Comparison of ENCODE assay signal across 17 mouse cellular contexts in the genomic region with DNA sequence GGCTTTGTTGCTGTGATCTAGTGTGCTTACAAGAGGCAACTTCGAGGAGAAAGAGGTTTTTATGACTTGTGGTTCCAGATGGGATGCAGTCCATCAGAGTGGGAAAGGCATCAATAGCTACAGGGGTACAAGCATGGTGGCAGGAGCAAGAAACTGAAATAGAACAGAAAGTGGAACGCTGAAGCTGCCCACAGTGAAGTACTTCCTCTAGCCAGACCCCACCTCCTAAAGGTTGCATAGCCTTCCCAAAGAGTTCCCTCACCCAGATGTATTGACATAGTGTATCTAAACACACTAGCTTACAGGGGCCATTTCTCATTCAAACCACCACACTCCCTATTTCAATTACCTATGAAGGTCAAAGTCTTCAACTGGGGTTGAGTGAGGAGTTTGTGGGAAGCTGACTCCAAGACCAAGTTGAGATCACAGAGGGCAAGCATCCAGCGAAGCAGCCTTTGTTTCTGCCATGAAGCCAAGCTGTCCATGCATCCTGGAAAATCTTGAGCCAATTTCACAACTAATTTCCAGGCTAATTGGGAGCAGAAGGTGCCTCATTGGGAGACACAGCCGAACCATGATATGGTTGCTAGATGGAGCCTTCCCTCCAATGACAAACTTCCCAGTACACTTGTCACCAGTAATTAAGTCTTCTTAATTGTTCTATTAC.
"Had no signal": no experiment of that assay in that cellular context is flagged by ENCODE, and none has a peak within 500 bp of the region (broad histone marks: within the 10 kb centered on the region; RNA-seq: fewer than 3 reads in every experiment).

No protein-coding gene starts in this region.

- H3K27me3 ChIP-seq: limb, embryonic 13.5 days; liver, embryonic 12.5 days; liver, embryonic 15.5 days; lung, embryonic 15.5 days; midbrain, embryonic 12.5 days had no signal

- H3K4me2 ChIP-seq: limb, embryonic 13.5 days; liver, embryonic 12.5 days; liver, embryonic 15.5 days; lung, embryonic 15.5 days; midbrain, embryonic 12.5 days had no signal

- H3K4me1 ChIP-seq: liver, embryonic 12.5 days; liver, embryonic 15.5 days; lung, embryonic 15.5 days; midbrain, embryonic 12.5 days had no signal

- H3K27ac ChIP-seq: kidney, postnatal 0 days; layer of hippocampus, adult 2 months; limb, embryonic 10.5 days; limb, embryonic 13.5 days; liver, embryonic 12.5 days; liver, embryonic 15.5 days; lung, embryonic 15.5 days; midbrain, embryonic 12.5 days had no signal

- ATAC-seq: liver, embryonic 12.5 days; midbrain, embryonic 16.5 days had no signal

- H3K36me3 ChIP-seq: limb, embryonic 10.5 days; limb, embryonic 13.5 days; liver, embryonic 12.5 days; liver, embryonic 15.5 days; lung, embryonic 15.5 days; midbrain, embryonic 12.5 days had no signal

- H3K9me3 ChIP-seq: limb, embryonic 10.5 days; limb, embryonic 13.5 days; liver, embryonic 12.5 days; liver, embryonic 15.5 days; lung, embryonic 15.5 days; midbrain, embryonic 12.5 days had no signal

- H3K9ac ChIP-seq: limb, embryonic 13.5 days; liver, embryonic 12.5 days; liver, embryonic 15.5 days; lung, embryonic 15.5 days; midbrain, embryonic 12.5 days had no signal

- DNase-seq: kidney, postnatal 25 days; layer of hippocampus, adult 9-11 months; liver; lung, adult 18-20 months; lung, postnatal 10 days; lung, postnatal 36 days; thymus, adult 18-20 months; thymus, postnatal 36 days had no signal

- H3K4me3 ChIP-seq: layer of hippocampus, adult 2 months; limb, embryonic 10.5 days; limb, embryonic 13.5 days; liver, embryonic 12.5 days; liver, embryonic 15.5 days; lung, embryonic 15.5 days; midbrain, embryonic 12.5 days had no signal
